Mouse (Mus musculus) cerebellum, adult 9-10 months (tissue): ENCODE measurements at regions not wholly inside any gene's neighbourhood (a gene's known extent, or its start where the extent isn't known, plus 50 kb on each side); places are given as distances from the start of the nearest gene placed in this dataset.

ENCODE experiments used
- DNase-seq: peaks from one replicate; pipeline ENCODE4 v3.0.0; 2022

- no peak for DNase-seq
Measured at GRCm38 (mm10) chr4:26016071-26016470, 216.0 kb upstream of the Fut9 start.

- peak; percentile 93 for DNase-seq
Measured at GRCm38 (mm10) chr4:26000364-26000763, 200.3 kb upstream of the Fut9 start.

- no peak for DNase-seq
Measured at GRCm38 (mm10) chr4:25998561-25998960, 198.5 kb upstream of the Fut9 start.

- no peak for DNase-seq
Measured at GRCm38 (mm10) chr4:25955696-25956348, 155.8 kb upstream of the Fut9 start.

- DNase-seq, result no peak
Measured at GRCm38 (mm10) chr4:25932546-25932945, 132.5 kb upstream of the Fut9 start.

GRCm38 (mm10) chr4:25895381-25895980, 95.4 kb upstream of the Fut9 start:
- DNase-seq, result no peak

- no peak for DNase-seq
Measured at GRCm38 (mm10) chr4:25891888-25892661, 92.0 kb upstream of the Fut9 start.
